Comparison of ENCODE assay signal across 8 mouse cellular contexts in genomic region chr9:57744462-57745091, GRCm38 (mm10). TPM values are rescaled to one million over a fixed set of nuclear protein-coding genes. Genes with fewer than 3 reads are reported as not detected.
A peak's percentile ranks its signal among the peaks of the same experiment; 100 is the strongest.
DNase-seq lines count a peak whose midpoint lies in the region; ATAC-seq lines count a peak whose summit lies in the region.
"Had no signal": no experiment of that assay in that cellular context is flagged by ENCODE, and none has a peak within 500 bp of the region (broad histone marks: within the 10 kb centered on the region; RNA-seq: fewer than 3 reads in every experiment).

No protein-coding gene starts in this region.

- ATAC-seq in limb, embryonic 11.5 days (ENCODE audit: insufficient number of reproducible peaks, low FRiP score, low TSS enrichment, low read depth) = no peak
- peak; percentile 59 to 65 for ATAC-seq in hematopoietic stem cell, adult 5-6 weeks (replicated peaks in 1 of 2; ENCODE audit: insufficient read depth in 1 of 2, low FRiP score in 2 of 2, low TSS enrichment in 1 of 2, low read depth in 1 of 2, poor library complexity in 2 of 2, severe bottlenecking in 2 of 2)

- H3K4me1 ChIP-seq in limb, embryonic 11.5 days (ENCODE audit: control insufficient read depth, insufficient read depth, low read length) = no peaks in the 10 kb centered on the region
- no peaks in the 10 kb centered on the region for H3K4me1 ChIP-seq in limb, embryonic 10.5 days

- H3K27me3 ChIP-seq in limb, embryonic 11.5 days (ENCODE audit: control insufficient read depth, insufficient read depth, low read length) = no peaks in the 10 kb centered on the region
- H3K27me3 ChIP-seq in limb, embryonic 10.5 days (ENCODE audit: low read depth, poor library complexity, severe bottlenecking) = no peaks in the 10 kb centered on the region
- H3K27me3 ChIP-seq: heart, embryonic 15.5 days had no signal

- H3K36me3 ChIP-seq in limb, embryonic 11.5 days (ENCODE audit: control insufficient read depth, insufficient read depth, low read length) = peaks cover 13% of the 10 kb centered on the region; the same call in 1 of the 2 replicates
- peaks cover 96% of the 10 kb centered on the region for H3K36me3 ChIP-seq in limb, embryonic 10.5 days

- DNase-seq in limb, embryonic 11.5 days (ENCODE audit: low spot score) = peak; percentile 52
- DNase-seq in limb, embryonic 10.5 days (ENCODE audit: low spot score) = no peak
- peak; percentile 77 for DNase-seq in NIH3T3 (ENCODE audit: low read depth)
- DNase-seq in cerebellum, adult 8-10 months = peak; percentile 48
- DNase-seq in lung, postnatal 36 days = peak; percentile 72
- no peak for DNase-seq in layer of hippocampus, adult 9-11 months

- WGBS in limb, embryonic 11.5 days = 79% methylated on average over 3 of the region's 3 CpGs
- 80% methylated on average over 3 of the region's 3 CpGs for WGBS in limb, embryonic 10.5 days

- no peaks in the 10 kb centered on the region for H3K9me3 ChIP-seq in limb, embryonic 11.5 days (ENCODE audit: control insufficient read depth, low read length)
- no peaks in the 10 kb centered on the region for H3K9me3 ChIP-seq in limb, embryonic 10.5 days (replicated peaks)
- H3K9me3 ChIP-seq: heart, embryonic 15.5 days had no signal

- no peak overlapping the region for H3K4me3 ChIP-seq in limb, embryonic 11.5 days (ENCODE audit: low read depth, low read length)
- no peak overlapping the region for H3K4me3 ChIP-seq in limb, embryonic 10.5 days
- H3K4me3 ChIP-seq: heart, embryonic 15.5 days had no signal

- H3K9ac ChIP-seq in limb, embryonic 11.5 days (ENCODE audit: low read length) = no peak overlapping the region
- H3K9ac ChIP-seq: heart, embryonic 15.5 days had no signal

- H3K27ac ChIP-seq in limb, embryonic 11.5 days (replicated peaks; ENCODE audit: low read depth, low read length) = no peak overlapping the region
- H3K27ac ChIP-seq in limb, embryonic 10.5 days = no peak overlapping the region
- H3K27ac ChIP-seq: heart, embryonic 15.5 days had no signal

- no peak overlapping the region for H3K4me2 ChIP-seq in limb, embryonic 11.5 days (ENCODE audit: low read depth, severe bottlenecking)
- H3K4me2 ChIP-seq: heart, embryonic 15.5 days had no signal

RNA-seq across cellular contexts. Expression of gene Clk3, which starts 21.1 kb away (rescaled TPM):
- polyA plus RNA-seq in limb, embryonic 11.5 days (2014; fragmentation: Nextera tagmentation; extraction: Ambion mirVana) = 69.4 and 72.2 TPM in 2 replicates
- polyA plus RNA-seq in limb, embryonic 10.5 days (2016; fragmentation: Nextera tagmentation; extraction: Ambion mirVana) = 93.2 and 95.9 TPM in 2 replicates
- total RNA-seq in hematopoietic stem cell, adult 5-6 weeks (2017) = 73.3 and 89.1 TPM in 2 replicates

RNA-seq across cellular contexts. Expression of gene Edc3, which starts 36.2 kb away (rescaled TPM):
- polyA plus RNA-seq in limb, embryonic 11.5 days (2014; fragmentation: Nextera tagmentation; extraction: Ambion mirVana) = 29.2 and 31.7 TPM in 2 replicates
- polyA plus RNA-seq in limb, embryonic 10.5 days (2016; fragmentation: Nextera tagmentation; extraction: Ambion mirVana) = 47.1 and 49.2 TPM in 2 replicates
- 5.4 and 8.0 TPM in 2 replicates for total RNA-seq in hematopoietic stem cell, adult 5-6 weeks (2017)

RNA-seq across cellular contexts. Expression of gene Cyp1a1, which starts 56.8 kb away (rescaled TPM):
- polyA plus RNA-seq in limb, embryonic 11.5 days (2014; fragmentation: Nextera tagmentation; extraction: Ambion mirVana) = not detected in 2 replicates
- polyA plus RNA-seq in limb, embryonic 10.5 days (2016; fragmentation: Nextera tagmentation; extraction: Ambion mirVana) = 0.11 TPM in 1 of 2 replicates, not detected in the other
- total RNA-seq in hematopoietic stem cell, adult 5-6 weeks (2017) = not detected in 2 replicates
- polyA plus RNA-seq: heart, embryonic 15.5 days had no signal

Comparison
In these comparisons a context has a peak if more than half of its experiments do, and no peak if none do; other contexts are left out.
1. DNase-seq: peak in limb, embryonic 11.5 days (single experiment), NIH3T3 (single experiment), cerebellum, adult 8-10 months (single experiment) and lung, postnatal 36 days (single experiment); none in limb, embryonic 10.5 days (single experiment) and layer of hippocampus, adult 9-11 months (single experiment).